Mouse (Mus musculus) erythroblast, embryonic 14.5 days (primary cell): ENCODE results near the gene Fam126a. TPM values are rescaled to one million over a fixed set of nuclear protein-coding genes. Genes with fewer than 3 reads are reported as not detected.

Experiments used
- H3K27me3 ChIP-seq: 2 replicates; pipeline ENCODE4 v1.6.1; 2012; ENCODE audit warnings: inconsistent platforms; ENCODE audit not compliant: control insufficient read depth
- H3K36me3 ChIP-seq: 2 replicates; pipeline ENCODE4 v1.6.1; 2012; ENCODE audit warnings: mild to moderate bottlenecking, inconsistent platforms; ENCODE audit not compliant: control insufficient read depth
- H3K4me1 ChIP-seq: 2 replicates; pipeline ENCODE4 v1.6.1; 2012; ENCODE audit warnings: inconsistent platforms; ENCODE audit not compliant: control insufficient read depth
- H3K4me3 ChIP-seq: replicated peaks from 2 replicates; pipeline ENCODE3; 2012; ENCODE audit warnings: moderate library complexity, mild to moderate bottlenecking, inconsistent platforms
- H3K9me3 ChIP-seq: 2 replicates; pipeline ENCODE4 v1.6.1; 2012; ENCODE audit warnings: low read length, inconsistent platforms, mixed read lengths; ENCODE audit not compliant: control insufficient read depth
- GATA1 ChIP-seq: IDR thresholded peaks from 2 replicates; pipeline ENCODE4 v1.6.1; 2012; ENCODE audit warnings: low read length, inconsistent platforms, mixed read lengths
- TAL1 ChIP-seq: IDR thresholded peaks from 3 replicates; pipeline ENCODE4 v1.6.1; 2012; ENCODE audit warnings: low read length, inconsistent platforms, mixed read lengths
- polyA plus RNA-seq: library from polyadenylated mRNA; stranded (reverse); fragments of >175 nt; gene quantifications from 2 replicates; pipeline ENCODE4 v1.2.3, GENCODE M21; 2012

The Fam126a gene
- polyA plus RNA-seq, 1 experiment = 3.5 TPM

GRCm38 (mm10) chr5:23974994-23975575 lies 55.4 kb downstream of the Fam126a start:
- Histone ChIP-seq H3K9me3 (no peaks in the 10 kb centered on the region), H3K4me1 (no peaks in the 10 kb centered on the region), H3K27me3 (no peaks in the 10 kb centered on the region), H3K4me3 (no peak overlapping the region), H3K36me3 (peaks cover 84% of the 10 kb centered on the region)
- no peak for TF ChIP-seq TAL1
- TF ChIP-seq GATA1 = no peak

- H3K36me3 ChIP-seq = peaks cover 62% of the 10 kb centered on the region
- no peak overlapping the region for H3K4me3 ChIP-seq
- H3K27me3 ChIP-seq = no peaks in the 10 kb centered on the region
- no peaks in the 10 kb centered on the region for H3K9me3 ChIP-seq
- no peak for TF ChIP-seq GATA1
- no peak for TF ChIP-seq TAL1
- peaks cover 1% of the 10 kb centered on the region; the same call in 1 of the 2 replicates for H3K4me1 ChIP-seq
Observed at GRCm38 (mm10) chr5:23967705-23968104, 62.8 kb downstream of the Fam126a start.

- H3K4me3 ChIP-seq = no peak overlapping the region
- H3K36me3 ChIP-seq = peaks cover 69% of the 10 kb centered on the region
- peaks cover 1% of the 10 kb centered on the region; the same call in 1 of the 2 replicates for H3K4me1 ChIP-seq
- no peak for TF ChIP-seq TAL1
- no peak for TF ChIP-seq GATA1
- H3K27me3 ChIP-seq = no peaks in the 10 kb centered on the region
- H3K9me3 ChIP-seq = no peaks in the 10 kb centered on the region
Observed at GRCm38 (mm10) chr5:23964599-23965165, 65.8 kb downstream of the Fam126a start.

GRCm38 (mm10) chr5:23953047-23953446 lies 77.4 kb downstream of the Fam126a start:
- Histone ChIP-seq H3K9me3 (peaks cover 4% of the 10 kb centered on the region), H3K4me1 (peaks cover 3% of the 10 kb centered on the region), H3K4me3 (no peak overlapping the region), H3K36me3 (peaks cover 6% of the 10 kb centered on the region), H3K27me3 (peaks cover 14% of the 10 kb centered on the region)
- TF ChIP-seq GATA1 (no peak), TAL1 (no peak)

- Histone ChIP-seq H3K27me3 (peaks cover 13% of the 10 kb centered on the region), H3K9me3 (peaks cover 2% of the 10 kb centered on the region), H3K4me3 (no peak overlapping the region), H3K4me1 (peaks cover 1% of the 10 kb centered on the region; the same call in 1 of the 2 replicates), H3K36me3 (no peaks in the 10 kb centered on the region)
- TF ChIP-seq GATA1 = no peak
- TF ChIP-seq TAL1 = no peak
Observed at GRCm38 (mm10) chr5:23948071-23948470, 82.4 kb downstream of the Fam126a start.

- Histone ChIP-seq H3K9me3 (no peaks in the 10 kb centered on the region; the same call in 1 of the 2 replicates), H3K36me3 (no peaks in the 10 kb centered on the region), H3K4me3 (no peak overlapping the region), H3K27me3 (peaks cover 5% of the 10 kb centered on the region), H3K4me1 (no peaks in the 10 kb centered on the region)
- TF ChIP-seq GATA1 (no peak), TAL1 (no peak)
Observed at GRCm38 (mm10) chr5:23945056-23945455, 85.4 kb downstream of the Fam126a start.

- Histone ChIP-seq H3K27me3 (peaks cover 2% of the 10 kb centered on the region; the same call in 1 of the 2 replicates), H3K9me3 (no peaks in the 10 kb centered on the region; the same call in 1 of the 2 replicates), H3K36me3 (no peaks in the 10 kb centered on the region), H3K4me3 (no peak overlapping the region), H3K4me1 (no peaks in the 10 kb centered on the region)
- TF ChIP-seq TAL1 = no peak
- no peak for TF ChIP-seq GATA1
Observed at GRCm38 (mm10) chr5:23943534-23943933, 87.0 kb downstream of the Fam126a start.

GRCm38 (mm10) chr5:23923481-23924165 lies 106.9 kb downstream of the Fam126a start:
- peak overlapping the region; percentile 65 for H3K4me3 ChIP-seq
- H3K27me3 ChIP-seq = no peaks in the 10 kb centered on the region; the same call in 1 of the 2 replicates
- TF ChIP-seq TAL1 = peak; percentile 91
- peak; percentile 95 for TF ChIP-seq GATA1
- H3K36me3 ChIP-seq = peaks cover 20% of the 10 kb centered on the region
- peaks cover 76% of the 10 kb centered on the region for H3K4me1 ChIP-seq
- H3K9me3 ChIP-seq = no peaks in the 10 kb centered on the region
